Mouse (Mus musculus) embryo, embryonic 10.5 days (tissue): ENCODE results near the gene Msx1.
A peak's percentile ranks its signal among the peaks of the same experiment; 100 is the strongest.
"Not testable (repeated sequence)": the region's sequence is repeated elsewhere in the genome, so short reads cannot be mapped to it uniquely, and the experiment has no call there.

Experiments
- DNase-seq: peaks from one replicate; pipeline ENCODE4 v3.0.0-alpha.2; 2015; ENCODE audit warnings: low spot score

Msx1 gene

GRCm38 (mm10) chr5:37824461-37824795 is at the start of gene Msx1:
Gene Msx1 (minus strand): TSS chr5:37824583.
- DNase-seq, result peak; percentile 96

- no peak for DNase-seq
Observed at GRCm38 (mm10) chr5:37865471-37865870, 41.1 kb upstream of the Msx1 start.

DNA sequence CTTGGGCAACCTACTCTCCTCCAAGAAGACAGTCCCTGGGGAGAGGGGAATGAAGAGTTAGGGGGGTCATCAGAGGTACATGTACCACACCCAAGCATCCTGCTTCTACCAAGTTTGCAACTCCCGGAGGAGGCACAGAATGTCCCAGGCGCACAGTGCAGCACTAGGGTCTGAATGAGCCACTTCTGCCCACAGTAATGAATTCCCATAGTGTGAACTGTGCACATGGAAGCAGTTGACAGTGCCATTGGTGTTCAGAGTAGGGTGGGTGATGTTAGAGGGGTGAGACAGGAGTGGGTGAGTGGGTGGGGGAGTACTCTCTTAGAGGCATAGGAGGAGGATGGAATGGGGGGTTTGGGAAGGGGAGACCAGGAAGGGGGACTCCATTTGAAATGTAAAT is 39.9 kb upstream of the Msx1 start:
- DNase-seq, result no peak

- no peak for DNase-seq
Observed at GRCm38 (mm10) chr5:37860846-37861245, 36.5 kb upstream of the Msx1 start.

DNA sequence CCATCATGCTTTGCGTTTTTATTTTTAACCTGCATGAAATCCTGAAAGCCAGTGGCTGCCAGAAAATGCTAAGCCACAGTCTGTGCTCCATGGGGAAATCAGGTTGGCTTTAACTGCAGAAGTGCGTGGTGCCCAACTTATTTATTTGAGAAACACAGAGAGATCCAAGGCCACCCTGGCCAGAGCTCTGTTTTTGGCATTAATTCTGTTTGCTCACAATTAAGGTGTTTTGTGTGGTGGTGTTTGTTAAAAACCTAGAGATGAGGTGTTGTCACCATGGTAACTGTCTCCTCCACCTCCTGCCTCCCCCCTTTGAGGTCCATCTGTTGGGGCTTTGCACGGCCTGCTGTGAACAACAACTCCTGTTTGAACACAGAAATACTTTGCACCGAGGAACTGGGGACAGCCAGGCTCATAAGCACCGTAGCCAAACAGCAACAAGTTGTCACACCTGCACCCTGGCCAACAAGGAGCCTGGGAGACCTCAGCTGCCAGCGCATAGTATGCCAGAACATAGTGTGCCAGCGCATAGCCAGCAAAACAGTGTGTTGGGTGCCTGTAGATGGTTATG is 35.9 kb upstream of the Msx1 start:
- no peak for DNase-seq

DNA sequence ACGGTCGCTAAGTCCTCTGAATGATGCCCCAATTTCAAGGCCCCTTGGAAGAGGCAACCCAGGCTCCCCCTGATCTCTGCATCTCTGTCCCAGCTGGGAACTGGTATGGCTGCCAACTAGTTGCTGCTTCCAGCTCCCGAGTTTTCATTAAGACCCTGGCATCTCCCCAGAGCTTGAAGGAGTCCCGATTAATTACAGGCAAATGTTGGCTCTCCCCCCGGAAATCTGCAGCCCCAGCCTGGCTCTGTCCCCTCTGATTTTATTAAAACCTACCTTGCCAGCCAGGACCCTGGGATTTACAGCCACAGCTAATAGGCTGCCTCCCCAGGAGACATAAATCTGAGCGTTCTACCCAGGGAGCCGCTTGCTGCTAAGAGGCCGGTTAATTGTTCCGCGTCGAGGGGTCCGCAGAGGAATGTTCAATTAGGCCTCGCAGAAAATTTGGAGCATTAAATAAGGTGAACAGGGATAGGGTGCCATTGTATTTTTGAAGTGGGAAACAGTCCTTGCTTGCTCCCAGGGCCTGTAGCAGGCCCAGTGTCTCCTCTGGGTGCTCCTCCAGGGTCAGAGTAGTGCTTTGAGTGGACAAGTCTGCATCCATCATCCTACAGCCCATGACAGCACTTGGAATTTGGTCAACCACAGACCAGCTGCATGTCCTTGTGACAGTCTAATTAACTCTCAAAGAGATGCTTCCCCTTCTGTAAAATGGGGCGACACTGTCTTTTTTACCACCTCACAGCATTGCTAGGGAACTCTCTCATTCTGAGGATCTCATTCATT is 33.6 kb upstream of the Msx1 start:
- no peak for DNase-seq

GRCm38 (mm10) chr5:37856057-37856456 is 31.7 kb upstream of the Msx1 start:
- DNase-seq, result no peak

DNA sequence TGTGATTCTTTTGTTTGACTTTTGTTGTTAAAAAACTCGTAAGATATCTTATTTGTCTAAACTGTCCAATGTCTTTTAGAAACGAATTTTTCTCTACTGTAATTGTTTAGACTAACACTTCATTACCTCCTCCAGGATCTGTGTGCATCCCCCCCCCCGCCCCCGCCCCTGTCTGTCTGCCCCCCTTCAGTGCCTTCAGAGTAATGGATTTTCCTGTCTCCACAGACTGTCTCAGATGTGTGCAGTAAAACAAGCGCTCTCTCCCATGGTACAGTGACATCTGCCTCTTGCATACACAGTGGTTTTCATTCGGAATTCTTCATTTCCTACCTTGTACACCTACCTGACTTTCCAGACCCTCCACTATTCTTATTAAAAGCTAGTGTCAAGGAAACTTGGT is 29.9 kb upstream of the Msx1 start:
- no peak for DNase-seq

- peak; percentile 59 for DNase-seq
Observed at GRCm38 (mm10) chr5:37851305-37851982, 27.1 kb upstream of the Msx1 start.

- DNase-seq, result peak; percentile 45
Observed at GRCm38 (mm10) chr5:37848991-37849719, 24.8 kb upstream of the Msx1 start.

GRCm38 (mm10) chr5:37836267-37836646 is 11.9 kb upstream of the Msx1 start:
- no peak for DNase-seq

- DNase-seq, result peak; percentile 82
Observed at GRCm38 (mm10) chr5:37835590-37836266, 11.3 kb upstream of the Msx1 start.

GRCm38 (mm10) chr5:37832766-37833165 is 8.4 kb upstream of the Msx1 start:
- no peak for DNase-seq

DNA sequence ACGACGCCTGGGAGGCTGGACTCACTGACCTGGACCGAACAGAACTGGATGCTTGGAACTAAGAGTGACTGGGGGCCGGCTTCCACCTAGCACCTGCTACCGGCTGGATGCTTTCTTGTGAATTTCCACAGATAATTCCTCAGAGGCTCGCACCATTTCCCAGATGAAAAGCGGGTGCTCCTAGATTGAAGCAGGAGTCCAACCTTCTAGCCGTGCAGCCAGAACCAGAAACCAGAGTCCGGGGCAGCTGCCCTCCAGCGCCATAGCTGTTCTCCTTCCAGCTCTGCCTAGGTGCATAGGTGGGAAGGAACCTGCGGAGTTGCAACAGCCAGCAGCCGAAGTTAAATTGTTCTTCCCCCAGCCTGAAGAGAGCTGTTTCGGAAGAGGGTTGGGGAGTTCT is 7.6 kb upstream of the Msx1 start:
- no peak for DNase-seq

DNA sequence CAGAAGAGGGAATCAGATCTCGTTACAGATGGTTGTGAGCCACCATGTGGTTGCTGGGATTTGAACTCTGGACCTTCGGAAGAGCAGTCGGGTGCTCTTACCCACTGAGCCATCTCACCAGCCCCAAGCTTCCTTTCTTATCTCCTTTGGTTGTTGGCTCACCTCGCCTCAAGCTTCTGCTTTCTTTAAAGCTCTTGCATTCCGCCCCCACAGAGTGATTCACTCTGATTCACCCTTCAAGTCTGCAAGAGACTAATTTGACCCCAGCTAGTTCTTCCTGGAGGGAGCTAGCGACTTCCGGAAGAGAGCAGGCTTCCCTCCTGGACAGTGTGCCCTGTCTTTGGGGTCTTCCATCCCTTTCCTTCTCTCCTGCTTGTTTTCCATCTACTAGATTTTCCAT is 6.1 kb upstream of the Msx1 start:
- not testable (repeated sequence) for DNase-seq

DNA sequence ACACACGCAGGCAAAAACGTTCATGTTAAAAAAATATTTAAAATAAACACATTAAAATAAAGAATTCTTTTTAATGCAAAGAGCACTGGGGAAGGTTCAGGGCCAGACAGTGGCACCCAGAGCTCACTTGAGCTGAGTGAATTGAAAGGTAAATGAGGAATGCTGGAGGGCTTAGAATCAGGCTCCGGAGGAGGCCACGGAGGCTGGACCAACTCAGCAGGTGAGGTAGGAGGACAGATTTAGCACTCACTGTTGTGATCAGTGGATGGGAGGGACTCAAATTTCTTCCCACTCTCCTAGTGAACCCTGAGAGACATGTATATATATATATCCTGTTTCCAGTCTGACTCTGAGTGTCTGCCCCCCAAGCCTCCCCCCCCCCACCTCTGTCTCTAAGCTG is 5.5 kb upstream of the Msx1 start:
- no peak for DNase-seq

- DNase-seq, result peak; percentile 48
Observed at GRCm38 (mm10) chr5:37829296-37829670, 4.9 kb upstream of the Msx1 start.

DNA sequence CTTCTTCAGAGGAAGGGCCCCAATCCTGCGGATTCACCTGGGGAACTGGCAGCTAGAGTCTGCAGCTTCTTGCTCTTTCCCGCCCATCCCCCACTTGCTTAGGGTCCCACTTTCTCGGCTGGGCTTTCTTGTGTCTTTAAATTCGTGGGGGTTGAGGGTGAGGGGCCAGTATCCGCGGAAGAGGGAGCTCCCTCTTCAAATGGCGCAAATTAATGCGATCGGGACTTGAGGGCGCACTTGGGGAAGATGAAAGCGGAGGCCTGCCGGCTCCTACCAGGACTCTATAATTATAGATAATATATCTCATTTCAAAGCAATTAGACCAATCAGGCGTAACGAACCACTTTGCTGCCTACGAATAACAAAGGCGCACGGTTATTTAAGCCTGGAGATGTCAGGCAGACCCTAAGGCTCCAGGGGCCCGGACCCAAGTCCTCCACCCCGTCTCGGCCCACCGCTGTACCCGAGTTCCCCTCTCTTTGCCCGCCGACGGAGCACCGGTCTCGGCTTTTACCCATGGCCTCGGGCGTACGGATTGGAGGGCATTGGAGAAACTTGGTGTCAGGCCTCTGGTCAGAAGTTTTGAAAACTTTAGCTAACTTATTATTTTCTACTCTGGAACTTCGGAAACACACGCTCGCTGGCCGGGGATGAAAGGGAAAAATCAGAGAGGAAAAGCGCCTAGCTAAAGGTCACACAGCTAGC is 4.4 kb upstream of the Msx1 start:
- DNase-seq, result peak; percentile 68

GRCm38 (mm10) chr5:37828001-37828400 is 3.6 kb upstream of the Msx1 start:
- DNase-seq, result no peak

DNA sequence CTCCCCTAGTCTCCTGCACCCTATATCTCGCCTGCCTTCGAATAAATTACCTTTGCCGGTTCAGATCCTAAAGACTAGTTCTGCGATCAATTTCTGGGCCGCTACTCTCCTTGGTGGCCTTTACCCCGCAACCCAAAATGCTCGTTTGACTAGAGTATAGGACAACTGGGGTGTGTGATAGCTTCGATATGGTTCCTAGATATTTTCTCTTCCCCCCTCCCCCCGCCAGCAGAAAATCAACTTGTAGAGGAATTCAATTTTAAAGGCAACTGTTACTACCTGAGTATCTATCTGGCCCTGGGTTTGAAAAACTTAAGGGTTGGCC is 3.2 kb upstream of the Msx1 start:
- no peak for DNase-seq

GRCm38 (mm10) chr5:37826706-37827625 is 2.6 kb upstream of the Msx1 start:
- DNase-seq, result peak; percentile 80
